In genomic region chr4:32076391-32076925, GRCm38 (mm10) we compare ENCODE assay signal across 18 mouse cellular contexts.
A peak's percentile ranks its signal among the peaks of the same experiment; 100 is the strongest.
DNase-seq lines count a peak whose midpoint lies in the region; ATAC-seq and TF ChIP-seq lines count a peak whose summit lies in the region.
"Had no signal": no experiment of that assay in that cellular context is flagged by ENCODE, and none has a peak within 500 bp of the region (broad histone marks: within the 10 kb centered on the region; RNA-seq: fewer than 3 reads in every experiment).

No protein-coding gene starts in this region.

- H3K36me3 ChIP-seq in forebrain, embryonic 13.5 days (ENCODE audit: poor library complexity, severe bottlenecking), result no peaks in the 10 kb centered on the region
- H3K36me3 ChIP-seq in forebrain, embryonic 11.5 days (ENCODE audit: control insufficient read depth, insufficient read depth, low read length), result no peaks in the 10 kb centered on the region
- no peaks in the 10 kb centered on the region for H3K36me3 ChIP-seq in midbrain, embryonic 10.5 days
- no peaks in the 10 kb centered on the region for H3K36me3 ChIP-seq in midbrain, embryonic 11.5 days (ENCODE audit: control insufficient read depth, insufficient read depth, low read length)
- H3K36me3 ChIP-seq in forebrain, embryonic 15.5 days, result no peaks in the 10 kb centered on the region
- H3K36me3 ChIP-seq in midbrain, embryonic 16.5 days (ENCODE audit: control insufficient read depth, insufficient read depth, low read length), result no peaks in the 10 kb centered on the region
- no peaks in the 10 kb centered on the region for H3K36me3 ChIP-seq in kidney, adult 2 months (ENCODE audit: control insufficient read depth, insufficient read depth, low read length)
- H3K36me3 ChIP-seq: embryonic facial prominence, embryonic 12.5 days; limb, embryonic 15.5 days; liver, embryonic 15.5 days had no signal

- ATAC-seq in forebrain, embryonic 13.5 days, result no peak
- ATAC-seq in forebrain, embryonic 11.5 days (replicated peaks; ENCODE audit: low FRiP score), result no peak
- ATAC-seq in midbrain, embryonic 11.5 days (ENCODE audit: low FRiP score), result no peak
- ATAC-seq in forebrain, embryonic 15.5 days (replicated peaks), result no peak
- ATAC-seq in midbrain, embryonic 16.5 days, result no peak; the same call in 1 of the 2 replicates
- ATAC-seq: intestine, postnatal 0 days had no signal

- no peak for TF ChIP-seq CTCF in kidney, adult 2 months (conservative IDR thresholded peaks at IDR 0.05; ENCODE audit: insufficient read depth, insufficient read length, low read depth, low read length)

- peak overlapping the region; percentile 88; the same call in 1 of the 2 replicates for H3K27ac ChIP-seq in forebrain, embryonic 13.5 days
- H3K27ac ChIP-seq in forebrain, embryonic 11.5 days (ENCODE audit: low read depth, low read length), result no peak overlapping the region
- H3K27ac ChIP-seq in midbrain, embryonic 10.5 days (replicated peaks), result peak overlapping the region; percentile 92
- no peak overlapping the region; the same call in 1 of the 2 replicates for H3K27ac ChIP-seq in midbrain, embryonic 11.5 days (ENCODE audit: low read depth, low read length)
- 0 out of 2 replicates have a peak overlapping the region, but pooled peaks have one; percentile 23 for H3K27ac ChIP-seq in forebrain, embryonic 15.5 days (replicated peaks)
- H3K27ac ChIP-seq in midbrain, embryonic 16.5 days (ENCODE audit: low read length), result peak overlapping the region; percentile 88
- H3K27ac ChIP-seq in kidney, adult 2 months (ENCODE audit: insufficient read depth, low read depth, low read length), result no peak overlapping the region
- H3K27ac ChIP-seq: embryonic facial prominence, embryonic 12.5 days; kidney, postnatal 0 days; limb, embryonic 15.5 days; liver, embryonic 15.5 days; macrophage; stomach, postnatal 0 days had no signal

- DNase-seq in forebrain, embryonic 11.5 days (ENCODE audit: low spot score), result no peak
- no peak for DNase-seq in midbrain, embryonic 10.5 days (ENCODE audit: low spot score)
- no peak for DNase-seq in midbrain, embryonic 11.5 days (ENCODE audit: low spot score, missing footprints)
- DNase-seq in adrenal gland, postnatal 10 days, result no peak
- DNase-seq in kidney, adult 2 months, result no peak
- DNase-seq: cerebellum, adult 9-10 months; gastrocnemius, postnatal 36 days had no signal

- H3K4me2 ChIP-seq in forebrain, embryonic 13.5 days, result no peak overlapping the region
- no peak overlapping the region for H3K4me2 ChIP-seq in forebrain, embryonic 11.5 days (ENCODE audit: low read depth, low read length, severe bottlenecking)
- H3K4me2 ChIP-seq in midbrain, embryonic 11.5 days, result no peak overlapping the region
- H3K4me2 ChIP-seq in forebrain, embryonic 15.5 days (replicated peaks), result no peak overlapping the region
- no peak overlapping the region for H3K4me2 ChIP-seq in midbrain, embryonic 16.5 days (ENCODE audit: low read length)
- H3K4me2 ChIP-seq: embryonic facial prominence, embryonic 12.5 days; limb, embryonic 15.5 days; liver, embryonic 15.5 days had no signal

- no peaks in the 10 kb centered on the region for H3K27me3 ChIP-seq in forebrain, embryonic 13.5 days
- no peaks in the 10 kb centered on the region for H3K27me3 ChIP-seq in forebrain, embryonic 11.5 days (ENCODE audit: control insufficient read depth, insufficient read depth, low read length)
- no peaks in the 10 kb centered on the region for H3K27me3 ChIP-seq in midbrain, embryonic 10.5 days (ENCODE audit: low read depth, poor library complexity, severe bottlenecking)
- H3K27me3 ChIP-seq in midbrain, embryonic 11.5 days (ENCODE audit: control insufficient read depth, insufficient read depth, low read length), result no peaks in the 10 kb centered on the region
- H3K27me3 ChIP-seq in forebrain, embryonic 15.5 days, result no peaks in the 10 kb centered on the region
- no peaks in the 10 kb centered on the region for H3K27me3 ChIP-seq in midbrain, embryonic 16.5 days (ENCODE audit: control insufficient read depth, insufficient read depth, low read depth, low read length)
- H3K27me3 ChIP-seq in kidney, adult 2 months (replicated peaks; ENCODE audit: control insufficient read depth, insufficient read depth, low read length), result no peaks in the 10 kb centered on the region
- H3K27me3 ChIP-seq: CH12.LX; embryonic facial prominence, embryonic 12.5 days had no signal

- WGBS in forebrain, embryonic 13.5 days, result 49% methylated on average over 12 of the region's 12 CpGs
- WGBS in forebrain, embryonic 11.5 days, result 74% methylated on average over 12 of the region's 12 CpGs
- 73% methylated on average over 12 of the region's 12 CpGs for WGBS in midbrain, embryonic 10.5 days
- 70% methylated on average over 12 of the region's 12 CpGs for WGBS in midbrain, embryonic 11.5 days
- WGBS in forebrain, embryonic 15.5 days, result 49% methylated on average over 12 of the region's 12 CpGs
- WGBS in midbrain, embryonic 16.5 days, result 44% methylated on average over 12 of the region's 12 CpGs
- WGBS in kidney, adult 2 months, result 80% methylated on average over 12 of the region's 12 CpGs

- no peak for TF ChIP-seq POLR2A in kidney, adult 2 months (IDR thresholded peaks at IDR 0.05; ENCODE audit: low read depth, low read length)

- H3K9me3 ChIP-seq in forebrain, embryonic 13.5 days (replicated peaks), result no peaks in the 10 kb centered on the region
- H3K9me3 ChIP-seq in forebrain, embryonic 11.5 days (ENCODE audit: control insufficient read depth, low read length), result no peaks in the 10 kb centered on the region
- no peaks in the 10 kb centered on the region for H3K9me3 ChIP-seq in midbrain, embryonic 10.5 days (replicated peaks)
- H3K9me3 ChIP-seq in midbrain, embryonic 11.5 days (ENCODE audit: control insufficient read depth, low read length), result no peaks in the 10 kb centered on the region
- no peaks in the 10 kb centered on the region for H3K9me3 ChIP-seq in forebrain, embryonic 15.5 days
- no peaks in the 10 kb centered on the region for H3K9me3 ChIP-seq in midbrain, embryonic 16.5 days (replicated peaks; ENCODE audit: control insufficient read depth, low read length, poor library complexity, severe bottlenecking)
- H3K9me3 ChIP-seq: embryonic facial prominence, embryonic 12.5 days; limb, embryonic 15.5 days; liver, embryonic 15.5 days had no signal

- H3K9ac ChIP-seq in forebrain, embryonic 13.5 days, result no peak overlapping the region
- no peak overlapping the region for H3K9ac ChIP-seq in forebrain, embryonic 11.5 days (ENCODE audit: low read length)
- no peak overlapping the region for H3K9ac ChIP-seq in midbrain, embryonic 11.5 days (ENCODE audit: low read length)
- no peak overlapping the region for H3K9ac ChIP-seq in forebrain, embryonic 15.5 days (replicated peaks)
- H3K9ac ChIP-seq in midbrain, embryonic 16.5 days (ENCODE audit: low read depth, low read length), result no peak overlapping the region
- H3K9ac ChIP-seq: embryonic facial prominence, embryonic 12.5 days; limb, embryonic 15.5 days; liver, embryonic 15.5 days had no signal

- no peak overlapping the region for H3K4me3 ChIP-seq in forebrain, embryonic 13.5 days
- no peak overlapping the region for H3K4me3 ChIP-seq in forebrain, embryonic 11.5 days (ENCODE audit: low read depth, low read length)
- H3K4me3 ChIP-seq in midbrain, embryonic 10.5 days, result no peak overlapping the region
- no peak overlapping the region for H3K4me3 ChIP-seq in midbrain, embryonic 11.5 days (ENCODE audit: low read depth, low read length)
- H3K4me3 ChIP-seq in forebrain, embryonic 15.5 days, result no peak overlapping the region
- H3K4me3 ChIP-seq in midbrain, embryonic 16.5 days (ENCODE audit: low read depth, low read length), result no peak overlapping the region
- no peak overlapping the region for H3K4me3 ChIP-seq in kidney, adult 2 months (ENCODE audit: insufficient read depth, low read depth, low read length)
- H3K4me3 ChIP-seq: embryonic facial prominence, embryonic 12.5 days; limb, embryonic 15.5 days; liver, embryonic 15.5 days had no signal

- peaks cover 29% of the 10 kb centered on the region for H3K4me1 ChIP-seq in forebrain, embryonic 13.5 days
- peaks cover 7% of the 10 kb centered on the region; the same call in 1 of the 2 replicates for H3K4me1 ChIP-seq in forebrain, embryonic 11.5 days (replicated peaks; ENCODE audit: control insufficient read depth, insufficient read depth, low read length)
- H3K4me1 ChIP-seq in midbrain, embryonic 10.5 days, result peaks cover 44% of the 10 kb centered on the region
- peaks cover 22% of the 10 kb centered on the region for H3K4me1 ChIP-seq in midbrain, embryonic 11.5 days (ENCODE audit: control insufficient read depth, insufficient read depth, low read length)
- peaks cover 26% of the 10 kb centered on the region for H3K4me1 ChIP-seq in forebrain, embryonic 15.5 days
- peaks cover 30% of the 10 kb centered on the region for H3K4me1 ChIP-seq in midbrain, embryonic 16.5 days (ENCODE audit: control insufficient read depth, insufficient read depth, low read length)
- no peaks in the 10 kb centered on the region for H3K4me1 ChIP-seq in kidney, adult 2 months (ENCODE audit: control insufficient read depth, insufficient read depth, low read length)
- H3K4me1 ChIP-seq: embryonic facial prominence, embryonic 12.5 days; liver, embryonic 15.5 days had no signal

Comparison
In these comparisons a context has a peak if more than half of its experiments do, and no peak if none do; other contexts are left out.
1. H3K27ac ChIP-seq: peak in forebrain, embryonic 13.5 days (single experiment), midbrain, embryonic 10.5 days (single experiment), forebrain, embryonic 15.5 days (single experiment) and midbrain, embryonic 16.5 days (single experiment); none in forebrain, embryonic 11.5 days (single experiment), midbrain, embryonic 11.5 days (single experiment) and kidney, adult 2 months (single experiment).